Mouse (Mus musculus) inflammation-experienced regulatory T-cells, adult 6 months (primary cell): ENCODE data around the gene Zfp609. TPM values are rescaled to one million over a fixed set of nuclear protein-coding genes. Genes with fewer than 3 reads are reported as not detected.

ENCODE experiments used
- ATAC-seq: one replicate; pipeline ENCODE4 v1.8.0; 2017
- polyA plus RNA-seq, 3 experiments: library from polyadenylated mRNA; unstranded; fragments of 100-300 nt; shearing (Covaris generic); gene quantifications; one replicate each; pipeline ENCODE4 v1.2.1; 2017

Zfp609 gene
- polyA plus RNA-seq = 1 to 10 TPM; 2.3 to 4.2 (median 2.9) TPM

DNA sequence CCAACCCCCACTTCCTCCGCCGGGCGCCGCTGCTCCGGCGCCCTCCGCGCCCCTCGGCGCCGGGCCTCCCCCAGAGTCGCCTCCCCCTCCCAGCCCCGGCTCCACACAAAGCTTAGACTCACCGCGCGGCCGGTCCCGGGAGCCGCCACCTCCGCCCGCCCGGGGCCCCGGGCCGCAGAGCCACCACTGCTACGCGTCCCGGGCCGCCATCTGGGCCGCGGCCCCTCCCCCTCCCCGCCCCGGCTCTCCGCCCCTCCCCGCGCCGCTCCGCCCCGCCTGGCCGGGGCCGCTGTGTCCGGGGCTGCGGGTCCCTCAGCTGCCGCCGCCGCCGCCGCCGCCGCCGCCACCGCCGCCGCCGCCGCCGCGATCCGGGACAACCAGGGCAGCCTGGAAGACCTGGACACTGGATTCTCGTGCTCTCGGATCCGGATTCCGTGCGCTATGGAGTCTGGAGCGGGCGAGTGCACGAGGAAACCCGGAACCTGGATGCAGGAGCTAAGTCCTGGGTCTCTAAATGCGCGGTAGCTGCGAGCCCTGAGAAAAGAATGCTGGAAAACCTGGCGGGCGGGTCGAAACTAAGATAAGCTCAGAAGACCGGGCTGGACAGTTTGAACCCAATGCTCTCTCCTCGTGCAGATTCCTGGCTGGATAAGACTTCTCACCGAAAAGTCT lies at the start of gene Zfp609:
Gene Zfp609 (minus strand): TSS at position 221 of the 672 bp plus-strand sequence.
- ATAC-seq = peak; percentile 57

DNA sequence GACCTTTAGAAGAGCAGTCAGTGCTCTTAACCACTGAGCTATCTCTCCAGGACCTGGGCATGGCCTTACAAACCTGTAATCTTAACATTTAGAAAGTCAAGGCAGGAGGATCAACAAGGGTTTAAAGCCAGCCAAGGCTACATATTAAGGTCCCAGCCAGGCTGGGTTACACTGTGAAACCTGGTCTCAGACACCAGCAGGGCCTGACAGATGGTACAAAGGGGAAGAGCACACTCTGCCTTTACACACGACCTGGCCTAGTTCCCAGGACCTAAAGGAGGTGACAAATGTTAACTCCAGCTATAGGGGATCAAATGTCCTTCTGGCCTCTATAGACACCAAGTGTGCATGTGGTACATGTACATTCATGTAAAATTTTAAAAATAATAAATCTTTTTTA lies 32.3 kb upstream of the Zfp609 start:
- no peak for ATAC-seq

DNA sequence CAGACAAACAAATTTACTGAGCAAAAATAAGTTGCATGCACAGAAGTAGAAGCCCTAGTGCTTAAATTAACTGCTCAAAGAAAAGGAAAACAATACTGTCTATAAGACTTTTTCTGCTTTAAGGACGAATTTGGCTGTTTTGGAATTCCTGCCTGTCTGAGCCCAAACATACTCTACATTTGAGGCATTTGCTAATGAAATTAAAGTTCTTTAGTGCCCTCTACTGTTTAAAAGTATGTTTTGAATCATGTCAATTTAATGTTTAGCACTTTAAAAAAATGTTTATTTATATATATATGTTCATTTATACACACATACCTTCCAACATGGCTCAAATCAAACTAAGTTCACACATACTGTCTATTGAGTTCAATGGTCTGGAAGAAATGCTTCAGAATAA lies 22.8 kb upstream of the Zfp609 start:
- no peak for ATAC-seq

DNA sequence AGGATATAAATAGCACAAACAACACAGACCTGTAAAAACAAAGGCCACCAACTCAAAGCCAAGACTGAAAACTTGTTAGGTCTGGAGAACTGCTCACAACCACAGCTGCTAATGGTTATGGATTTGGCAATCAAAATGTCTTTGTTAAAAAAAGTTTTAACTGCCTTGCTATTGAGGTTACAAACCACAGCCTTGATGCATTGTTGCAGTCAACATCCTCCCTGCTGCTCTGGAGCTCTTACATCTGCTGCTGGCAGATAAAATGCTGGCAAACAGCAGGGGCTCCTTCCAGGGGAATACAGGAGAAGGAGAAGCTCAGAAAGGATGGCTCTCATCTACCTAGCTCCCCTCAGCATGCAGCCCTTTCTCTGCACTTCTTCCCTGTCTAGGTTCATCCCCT lies 20.8 kb upstream of the Zfp609 start:
- ATAC-seq = no peak

DNA sequence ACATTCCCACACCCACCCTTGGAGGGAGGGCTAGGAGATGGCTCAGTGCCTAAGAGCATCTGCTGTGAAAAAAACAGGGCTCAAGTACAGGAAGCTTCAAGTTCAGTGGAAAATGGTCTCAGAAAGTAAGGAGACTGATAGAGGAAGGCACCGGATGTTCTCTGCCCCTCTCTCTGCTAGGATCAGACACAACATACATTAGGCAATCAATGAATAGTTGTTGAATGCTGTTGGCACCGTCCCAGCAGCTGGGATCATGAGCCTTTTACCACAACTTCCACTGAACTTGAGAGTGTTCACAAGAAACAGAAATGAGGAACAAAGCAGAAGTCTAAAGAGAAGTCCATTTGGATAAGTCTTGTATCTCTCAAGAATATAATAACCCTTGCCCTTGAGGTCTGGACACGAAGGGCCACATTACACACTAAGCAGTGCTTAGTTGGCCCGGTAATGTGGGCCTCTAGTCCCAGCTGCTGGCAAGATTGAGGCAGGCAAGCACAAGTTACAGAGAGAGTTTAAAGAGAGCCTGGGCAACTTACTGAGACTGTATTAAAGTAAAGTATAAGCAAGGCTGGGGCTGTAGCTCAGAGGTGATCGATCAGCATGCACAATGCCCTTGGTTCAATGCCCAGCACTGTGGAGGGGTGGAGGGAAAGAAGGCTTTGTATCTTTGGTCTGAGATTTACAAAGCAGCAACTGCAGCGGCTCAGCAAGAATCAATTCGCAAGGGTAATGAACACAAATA lies 17.2 kb upstream of the Zfp609 start:
- ATAC-seq = no peak

DNA sequence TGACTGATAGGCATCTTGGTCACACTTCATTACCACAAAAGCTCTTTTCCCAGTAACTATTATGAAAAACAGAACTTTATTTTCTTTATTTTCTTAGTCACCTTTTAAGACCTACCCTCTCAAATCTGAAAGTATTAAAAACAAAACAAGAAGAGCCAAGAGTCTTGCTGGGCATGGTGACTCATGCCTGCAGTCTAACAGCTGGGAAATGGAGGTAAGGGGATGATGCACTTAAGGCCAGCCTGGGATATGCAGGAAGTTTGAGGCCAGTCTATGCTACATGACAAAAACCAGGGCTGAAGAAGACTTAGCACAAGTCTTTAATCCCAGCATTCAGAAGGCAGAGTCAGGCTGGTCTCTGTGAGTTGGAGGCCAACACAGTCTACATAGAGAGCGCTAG lies 12.5 kb upstream of the Zfp609 start:
- no peak for ATAC-seq

DNA sequence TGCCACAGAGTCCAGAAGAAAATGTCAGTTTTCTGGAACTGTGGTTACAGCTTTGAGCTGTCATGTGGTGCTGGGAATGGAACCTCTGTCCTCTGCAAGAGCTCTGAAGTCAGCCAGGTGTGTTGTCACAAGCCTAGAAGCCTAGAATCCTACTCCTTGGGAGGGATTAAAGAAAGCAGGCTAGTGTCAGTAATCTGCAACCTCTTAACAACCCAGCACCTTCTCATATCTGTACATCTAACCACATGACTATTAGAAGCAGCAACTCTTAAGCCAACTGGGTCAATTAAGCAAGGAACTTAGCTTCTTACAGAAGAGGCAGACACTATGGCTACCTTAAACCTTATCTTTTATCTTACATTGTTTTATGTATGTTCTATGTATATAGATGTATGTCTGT lies 9.6 kb upstream of the Zfp609 start:
- ATAC-seq = no peak

DNA sequence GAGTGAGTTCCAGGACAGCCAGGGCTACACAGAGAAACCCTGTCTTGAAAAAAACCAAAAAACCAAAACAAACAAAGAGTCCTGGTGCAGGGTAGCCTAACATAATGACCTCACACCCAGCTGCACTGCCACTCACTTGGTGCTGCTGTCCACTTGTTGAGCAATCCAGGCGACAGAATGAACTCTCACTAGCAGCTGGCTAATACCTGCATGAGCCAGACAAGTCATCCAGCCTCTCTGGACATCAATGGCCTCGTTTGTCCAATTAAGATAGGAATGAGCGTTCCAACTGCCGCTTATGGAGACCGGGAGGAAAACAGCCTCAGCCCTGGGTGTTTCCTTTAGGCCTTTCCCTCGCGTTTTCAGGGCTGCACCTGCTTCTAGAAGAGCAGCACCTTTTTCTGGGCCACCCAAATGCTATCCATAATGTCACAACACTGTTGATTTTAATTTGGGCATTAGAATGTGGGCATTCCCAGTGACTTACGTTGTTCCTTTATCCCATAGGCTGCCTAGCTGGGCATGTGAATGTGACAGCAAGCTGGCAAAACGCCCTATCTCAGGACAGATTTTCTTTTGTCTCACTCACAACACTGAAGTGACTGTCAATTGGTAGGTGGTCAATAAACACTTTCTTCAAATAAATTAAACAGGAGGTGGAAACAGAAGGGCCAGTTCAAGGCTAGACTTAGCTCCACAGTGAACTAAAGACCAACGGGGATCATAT lies 7.4 kb upstream of the Zfp609 start:
- no peak for ATAC-seq

DNA sequence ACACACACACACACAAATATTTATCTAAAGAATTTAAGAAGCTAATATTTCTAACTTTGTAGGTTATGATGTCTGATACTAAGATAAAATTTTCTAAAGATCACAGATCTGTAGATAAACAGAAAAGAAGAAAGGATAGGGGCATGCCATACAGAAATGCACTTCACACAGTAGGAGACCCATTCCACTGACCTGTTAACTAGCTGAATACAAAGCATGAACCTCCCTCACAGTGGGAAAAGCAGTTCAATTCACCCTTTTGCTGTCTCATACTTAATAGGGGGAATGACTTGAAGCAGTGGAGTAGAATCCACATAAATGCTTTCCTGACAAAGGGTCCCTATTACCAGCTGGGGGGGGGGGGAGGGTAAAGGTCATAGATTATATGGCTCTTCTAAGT lies 6.3 kb upstream of the Zfp609 start:
- no peak for ATAC-seq

DNA sequence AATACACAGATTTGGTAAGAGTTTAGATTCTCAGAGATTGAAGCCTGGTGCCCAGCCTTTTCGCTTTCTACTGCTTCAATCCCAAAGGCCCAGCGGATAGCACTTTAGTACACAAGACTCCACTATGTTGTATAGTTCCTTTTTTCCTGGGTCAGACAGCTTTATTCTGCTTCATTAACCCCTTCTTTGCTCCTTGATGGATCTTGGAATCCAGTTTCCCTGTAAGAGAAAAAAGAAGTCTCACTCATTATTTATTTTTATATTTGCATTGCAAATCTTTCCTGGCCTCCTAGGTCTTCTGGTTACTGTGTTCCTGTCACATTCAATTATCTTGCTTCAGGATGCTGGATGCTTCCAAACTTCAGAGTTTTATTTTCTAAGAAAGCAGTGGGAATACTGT lies 5.9 kb upstream of the Zfp609 start:
- no peak for ATAC-seq

DNA sequence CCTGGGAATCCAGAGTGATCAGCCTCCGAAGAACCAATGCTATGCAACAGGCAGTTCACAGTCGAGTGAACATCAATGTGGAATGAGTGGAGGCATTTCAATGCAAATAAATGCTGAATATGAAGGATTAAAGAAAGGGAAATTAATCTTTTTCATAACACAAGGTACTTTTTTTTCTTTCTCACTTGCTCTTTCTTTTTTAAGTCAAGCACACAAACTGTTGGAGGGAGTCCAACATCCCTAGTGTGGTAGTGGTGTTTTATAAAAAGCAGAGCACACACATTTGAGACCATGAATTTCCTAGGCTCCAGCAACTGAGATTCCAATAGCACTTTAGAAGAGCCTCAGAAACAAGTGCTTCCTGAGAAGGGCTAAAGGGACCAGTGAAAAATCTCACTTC lies 4.7 kb upstream of the Zfp609 start:
- no peak for ATAC-seq

DNA sequence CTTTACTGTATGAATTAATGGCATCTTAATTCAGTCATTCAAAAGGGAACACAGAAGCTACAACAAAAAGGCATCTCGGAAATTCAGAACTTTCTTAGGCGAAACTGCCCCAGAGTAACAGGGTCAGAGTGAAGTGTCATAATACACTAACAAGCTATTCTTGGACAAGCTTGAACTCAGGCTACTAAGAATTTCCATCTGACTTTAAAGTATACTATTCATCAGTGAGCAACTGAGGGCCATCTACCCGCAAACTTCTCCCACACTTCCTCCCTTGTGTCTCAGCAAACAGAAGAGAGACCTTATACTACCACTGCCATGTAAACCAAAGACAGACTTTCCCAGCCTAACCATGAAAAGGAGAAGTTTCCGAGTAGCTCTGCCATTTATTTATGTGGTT lies 3.8 kb upstream of the Zfp609 start:
- ATAC-seq = no peak

DNA sequence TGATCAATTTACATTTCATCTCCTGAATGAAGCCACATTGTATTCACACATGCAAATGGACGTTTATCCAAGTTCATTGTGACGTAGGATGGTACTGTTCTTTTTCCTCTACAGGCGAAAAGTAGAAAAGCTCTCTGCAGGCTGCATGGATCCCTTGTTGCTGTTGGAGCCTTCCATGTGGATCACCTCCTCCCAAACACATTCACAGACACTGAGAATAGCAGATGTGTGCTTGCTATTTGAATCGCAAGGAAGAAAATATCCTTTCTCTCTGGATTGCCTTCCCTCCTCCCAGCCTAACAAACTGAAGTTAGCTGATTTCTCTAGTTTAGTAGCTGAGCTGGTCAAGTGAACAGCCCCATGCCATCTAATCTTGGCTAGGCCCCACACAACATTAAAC lies 2.9 kb upstream of the Zfp609 start:
- ATAC-seq = no peak

DNA sequence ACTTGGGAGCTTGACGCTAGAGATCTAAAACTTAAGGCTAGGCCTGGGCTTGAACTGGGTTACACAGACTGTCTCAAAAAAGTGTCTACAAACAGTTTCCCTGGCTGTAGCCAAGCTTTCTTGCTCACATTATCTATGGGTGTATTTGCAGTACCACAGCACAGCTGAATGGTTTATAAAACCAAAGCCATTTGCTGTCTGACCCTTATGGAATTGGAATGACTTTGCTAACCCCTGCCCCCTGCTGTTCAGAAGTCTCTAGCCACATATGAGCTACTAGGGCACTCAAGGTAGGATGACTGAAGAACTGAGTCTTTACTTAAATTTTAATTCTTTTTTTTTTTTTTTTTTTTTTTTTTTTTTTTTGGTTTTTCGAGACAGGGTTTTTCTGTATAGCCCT lies 2.0 kb upstream of the Zfp609 start:
- peak; percentile 27 for ATAC-seq

DNA sequence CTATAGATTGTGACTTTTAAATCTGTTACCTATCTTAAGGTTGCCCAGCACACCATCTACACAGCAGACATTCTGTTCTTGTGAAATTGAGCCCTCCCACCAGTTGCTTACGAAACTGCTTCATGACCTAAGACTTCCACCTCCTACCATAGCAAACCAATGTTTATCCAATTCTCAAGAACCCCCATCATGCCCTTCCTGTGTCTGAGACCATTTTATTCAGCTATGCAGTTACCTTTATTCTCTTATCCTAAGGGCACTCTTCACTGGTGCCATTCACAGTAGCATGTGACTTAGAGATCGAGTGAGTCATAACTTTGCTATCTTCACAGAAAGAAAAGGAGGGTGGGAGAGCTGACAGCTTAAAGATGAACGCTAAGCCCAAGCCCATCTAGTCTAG lies 1.1 kb upstream of the Zfp609 start:
- ATAC-seq = peak; percentile 8

DNA sequence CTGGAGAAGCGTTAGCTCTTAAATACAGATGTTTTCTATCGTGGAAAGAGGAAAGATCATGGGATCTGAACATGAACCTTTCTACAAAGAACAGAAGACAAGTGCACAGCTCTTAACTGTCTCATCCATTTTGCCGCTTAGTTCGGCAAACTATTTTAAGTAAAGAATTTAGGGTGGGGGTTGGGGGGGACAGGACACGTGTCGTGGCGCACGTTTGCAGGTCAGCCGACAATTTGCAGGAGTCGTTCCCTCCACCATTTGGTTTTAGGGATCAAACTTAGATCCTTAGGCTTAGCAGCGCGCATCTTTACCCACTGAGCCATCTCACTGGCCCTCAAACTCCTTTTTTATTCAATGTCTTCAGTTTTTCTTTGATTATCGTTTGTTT lies 646 bp upstream of the Zfp609 start:
- ATAC-seq = no peak

DNA sequence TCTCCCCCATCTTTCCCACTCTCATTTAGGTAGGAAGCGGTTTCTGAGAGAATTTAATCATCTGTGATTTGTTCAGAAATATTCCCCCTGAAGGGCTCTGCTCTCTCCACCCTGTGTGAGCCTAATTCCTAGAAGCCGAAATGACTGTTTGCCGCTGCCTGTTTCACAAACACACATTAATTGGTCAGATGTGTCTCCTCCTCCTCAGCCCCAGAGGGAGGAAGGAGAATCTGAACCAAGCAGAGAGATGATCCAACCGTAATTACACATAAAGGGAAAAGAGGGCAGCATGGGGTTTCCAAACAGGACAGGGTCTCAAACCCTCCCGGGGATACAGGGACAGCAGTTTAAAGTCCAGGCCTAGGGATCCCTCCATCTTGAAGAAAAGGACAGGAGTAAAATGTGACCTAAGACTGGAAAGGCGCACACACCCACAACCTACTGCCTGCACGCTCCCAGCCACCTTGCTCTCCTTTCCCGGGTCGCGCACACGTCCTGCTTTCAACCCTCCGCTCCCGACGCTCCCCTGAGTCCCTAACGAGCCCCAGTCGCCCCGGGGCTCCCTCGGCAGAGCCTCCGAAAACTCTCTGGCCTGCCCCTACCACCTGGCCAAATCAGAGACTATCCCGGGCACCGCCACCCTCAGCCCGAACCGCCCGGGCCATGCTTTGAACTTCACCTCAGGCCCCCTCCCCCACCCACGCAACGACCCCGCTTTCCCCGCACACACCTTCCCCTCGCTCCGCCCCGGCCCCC lies 598 bp downstream of the Zfp609 start:
- peak; percentile 16 for ATAC-seq

DNA sequence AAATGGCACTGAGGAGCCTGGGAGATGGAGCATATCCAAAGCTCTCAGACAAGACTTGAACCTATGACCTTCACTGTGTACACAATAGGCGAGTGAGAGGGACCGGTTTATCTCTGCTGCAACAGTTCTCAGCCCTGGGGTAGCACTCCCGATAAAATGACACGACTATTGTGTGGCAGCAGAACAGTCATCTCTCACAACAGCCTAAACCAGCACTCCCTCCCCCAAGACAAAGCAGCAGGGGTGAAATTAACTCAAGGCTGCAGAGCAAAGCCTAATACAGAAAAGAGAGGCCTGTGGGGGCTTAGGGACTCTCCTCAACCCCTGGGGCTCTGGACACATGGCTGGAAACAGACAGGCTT lies 1.2 kb downstream of the Zfp609 start:
- ATAC-seq = no peak

DNA sequence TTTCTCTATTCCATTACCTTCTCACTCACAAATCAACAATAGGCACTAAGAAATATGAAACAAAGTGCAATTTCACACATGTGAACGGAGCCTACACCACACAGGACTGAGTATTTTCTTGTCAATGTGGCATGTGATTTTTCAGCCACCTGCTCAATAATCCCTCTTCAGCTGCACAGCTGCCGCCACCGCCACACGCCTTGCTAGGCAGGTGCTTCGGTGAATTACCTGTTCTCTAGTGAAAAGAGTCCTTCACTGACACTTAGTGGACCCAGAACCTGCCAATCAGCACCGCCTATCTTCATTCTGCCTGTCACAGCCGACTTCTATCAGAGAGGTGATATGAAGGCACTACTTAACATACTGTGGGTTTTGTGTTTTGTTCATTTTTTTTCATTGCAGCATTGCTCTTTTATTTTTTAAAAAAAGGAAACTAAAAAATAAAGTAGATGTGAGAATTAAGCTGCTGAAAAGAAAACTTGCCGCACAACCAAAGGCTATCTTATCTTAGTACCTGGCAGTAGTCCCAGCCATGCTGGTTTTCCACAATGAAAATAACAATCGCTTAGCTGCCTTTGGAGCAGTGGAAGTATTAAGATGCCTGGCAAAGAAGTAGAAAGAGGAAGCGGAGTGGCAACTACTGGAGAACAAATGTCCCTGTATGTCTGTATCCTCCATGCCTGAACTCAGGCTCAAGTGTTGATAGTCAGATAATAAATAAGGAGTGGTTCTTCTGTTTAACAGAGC lies 3.5 kb downstream of the Zfp609 start:
- no peak for ATAC-seq

DNA sequence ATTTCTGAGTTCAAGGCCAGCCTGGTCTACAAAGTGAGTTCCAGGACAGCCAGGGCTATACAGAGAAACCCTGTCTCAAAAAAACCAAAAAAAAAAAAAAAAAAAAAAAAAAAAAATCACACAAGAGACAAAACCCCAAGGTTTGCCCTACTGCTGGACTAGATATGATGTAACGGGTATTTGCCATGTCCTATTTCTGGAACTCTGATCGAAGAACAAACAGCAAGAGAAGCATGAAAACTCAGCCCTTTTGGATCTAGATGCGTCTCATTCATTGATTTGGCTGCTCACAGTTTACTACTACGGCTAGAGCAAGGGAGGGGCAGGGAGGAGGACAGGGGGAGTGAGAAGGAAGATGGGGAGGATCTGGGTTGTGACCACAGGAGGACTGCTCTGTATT lies 5.4 kb downstream of the Zfp609 start:
- ATAC-seq = no peak

DNA sequence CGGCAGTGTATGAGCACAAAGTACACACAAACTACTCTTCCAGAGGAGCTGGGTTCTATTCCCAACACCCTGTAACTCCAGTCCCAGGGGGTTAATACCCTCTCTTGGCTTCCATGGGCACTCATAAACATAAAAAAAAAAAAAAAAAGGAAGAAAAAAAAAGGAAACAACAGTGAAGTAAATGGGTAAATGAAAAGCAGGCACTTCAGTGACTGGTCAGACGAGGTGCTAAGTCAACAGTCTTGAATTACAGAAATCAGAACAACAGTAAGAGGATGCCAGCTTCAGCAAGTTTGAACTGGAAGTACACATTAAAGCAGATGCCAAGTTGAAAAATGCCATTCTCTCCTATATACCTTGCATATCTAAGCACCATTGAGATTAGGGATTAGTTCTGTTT lies 7.1 kb downstream of the Zfp609 start:
- no peak for ATAC-seq

DNA sequence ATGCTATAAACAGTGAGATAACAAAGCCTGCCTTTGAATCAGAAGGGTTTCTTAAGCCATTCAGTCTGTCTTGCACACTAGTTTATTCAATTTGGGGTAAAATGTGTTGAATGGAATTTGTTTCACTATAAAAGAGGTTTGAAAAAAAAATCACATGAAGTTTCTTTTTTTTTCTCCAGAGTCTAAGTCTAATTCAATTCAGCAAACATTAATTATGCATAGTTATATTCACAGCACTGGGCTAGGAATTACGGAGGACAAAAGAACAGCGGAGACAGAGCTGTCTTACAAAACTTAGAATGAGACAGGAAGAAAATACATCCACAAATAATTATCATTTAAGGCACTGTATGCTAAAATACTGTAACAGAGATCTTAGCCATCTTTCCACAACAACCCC lies 9.0 kb downstream of the Zfp609 start:
- ATAC-seq = no peak

DNA sequence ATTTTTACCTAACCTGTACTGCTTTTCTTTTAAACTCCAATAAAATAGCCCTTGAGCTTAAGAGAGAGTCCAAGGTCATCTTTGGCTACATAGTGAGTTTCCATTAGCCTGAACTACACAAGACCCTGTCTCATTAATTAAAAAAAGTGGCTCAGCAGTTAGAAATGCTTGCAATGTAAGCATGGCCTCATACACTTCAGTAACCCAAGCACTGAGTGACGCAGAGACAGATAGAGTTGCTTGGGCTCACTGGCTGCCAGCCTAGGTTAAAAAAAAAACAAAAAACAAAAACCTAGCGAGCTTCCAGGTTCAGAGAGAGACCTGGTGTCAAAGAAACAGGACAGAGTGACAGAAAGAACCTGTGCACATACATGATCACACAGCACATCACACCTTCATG lies 14.5 kb downstream of the Zfp609 start:
- ATAC-seq = no peak
